Mouse (Mus musculus) MEL (cell line): ENCODE results near the gene Nutm2. TPM values are rescaled to one million over a fixed set of nuclear protein-coding genes. Genes with fewer than 3 reads are reported as not detected.

Experiments used
- DNase-seq: peaks from one replicate; pipeline ENCODE4 v3.0.0; 2011; ENCODE audit warnings: low read depth, low spot score
- H3K27ac ChIP-seq: 2 replicates; pipeline ENCODE4 v1.5.1; 2012; ENCODE audit warnings: low read depth, mild to moderate bottlenecking, control low read depth, low read length, moderate library complexity; ENCODE audit not compliant: control insufficient read depth
- H3K27me3 ChIP-seq, 2 experiments: fragments of 150-350 bp in 1 of 2; sonication (generic) in 1 of 2; 2 replicates each; pipeline ENCODE4 v1.6.1; 2012; ENCODE audit warnings: low read length in 2 of 2, mild to moderate bottlenecking in 2 of 2, improper control_type of control experiment in 1 of 2, moderate library complexity in 1 of 2; ENCODE audit not compliant: insufficient read depth in 2 of 2, control insufficient read depth in 1 of 2
- H3K36me3 ChIP-seq, 2 experiments: 2 replicates each; pipeline ENCODE4 v1.6.1; 2012 to 2014; ENCODE audit warnings: low read length in 2 of 2, improper control_type of control experiment in 1 of 2, inconsistent platforms in 1 of 2, mild to moderate bottlenecking in 1 of 2; ENCODE audit not compliant: insufficient read depth in 2 of 2, control insufficient read depth in 1 of 2
- H3K4me1 ChIP-seq, 2 experiments: fragments of 150-350 bp in 1 of 2; sonication (generic) in 1 of 2; 2 replicates each; pipeline ENCODE4 v1.6.1; 2012; ENCODE audit warnings: low read length in 2 of 2, improper control_type of control experiment in 1 of 2, mild to moderate bottlenecking in 1 of 2; ENCODE audit not compliant: insufficient read depth in 2 of 2, control insufficient read depth in 1 of 2
- H3K4me3 ChIP-seq, 2 experiments: fragments of 150-350 bp in 1 of 2; sonication (generic) in 1 of 2; 2 replicates each; pipeline ENCODE4 v1.5.1; 2012; ENCODE audit warnings: low read depth in 2 of 2, low read length in 2 of 2, mild to moderate bottlenecking in 2 of 2, moderate library complexity in 2 of 2, control low read depth in 1 of 2, improper control_type of control experiment in 1 of 2; ENCODE audit not compliant: control insufficient read depth in 1 of 2, insufficient read depth in 1 of 2
- H3K79me2 ChIP-seq: 2 replicates; pipeline ENCODE4 v1.6.1; 2012; ENCODE audit warnings: mild to moderate bottlenecking, low read length, moderate library complexity; ENCODE audit not compliant: control insufficient read depth, poor library complexity, insufficient read depth
- H3K9ac ChIP-seq: 2 replicates; pipeline ENCODE4 v1.6.1; 2012; ENCODE audit warnings: low read depth, mild to moderate bottlenecking, control low read depth, low read length, moderate library complexity; ENCODE audit not compliant: control insufficient read depth, poor library complexity, severe bottlenecking
- H3K9me3 ChIP-seq: fragments of 150-350 bp; sonication (generic); replicated peaks from 2 replicates; pipeline ENCODE4 v1.6.1; 2012; ENCODE audit warnings: mild to moderate bottlenecking, low read length, improper control_type of control experiment, moderate library complexity; ENCODE audit not compliant: insufficient read depth
- BHLHE40 ChIP-seq: IDR thresholded peaks from 2 replicates; pipeline ENCODE4 v1.6.1; 2012; ENCODE audit warnings: low read depth, mild to moderate bottlenecking, inconsistent platforms, low read length, improper control_type of control experiment, borderline replicate concordance
- CHD1 ChIP-seq: IDR thresholded peaks from 2 replicates; pipeline ENCODE4 v1.6.1; 2012; ENCODE audit warnings: low read depth, mild to moderate bottlenecking, inconsistent platforms, low read length, improper control_type of control experiment
- CHD2 ChIP-seq: IDR thresholded peaks from 2 replicates; pipeline ENCODE4 v1.6.1; 2011; ENCODE audit warnings: low read length, improper control_type of control experiment
- E2F4 ChIP-seq: IDR thresholded peaks from 2 replicates; pipeline ENCODE4 v1.6.1; 2011; ENCODE audit warnings: low read depth, low read length, improper control_type of control experiment, borderline replicate concordance
- ELF1 ChIP-seq: IDR thresholded peaks from 2 replicates; pipeline ENCODE4 v1.6.1; 2014; ENCODE audit warnings: low read depth, mild to moderate bottlenecking, inconsistent platforms, low read length, improper control_type of control experiment, moderate library complexity
- GABPA ChIP-seq: IDR thresholded peaks from 2 replicates; pipeline ENCODE4 v1.6.1; 2012; ENCODE audit warnings: low read depth, mild to moderate bottlenecking, inconsistent platforms, low read length, improper control_type of control experiment, moderate library complexity
- JUND ChIP-seq: IDR thresholded peaks from 2 replicates; pipeline ENCODE4 v1.6.1; 2011; ENCODE audit warnings: low read depth, mild to moderate bottlenecking, improper control_type of control experiment, low read length
- KAT2A ChIP-seq: conservative IDR thresholded peaks from 2 replicates; pipeline ENCODE4 v1.6.1; 2012; ENCODE audit warnings: low read depth, low read length, improper control_type of control experiment, inconsistent platforms
- MAFK ChIP-seq: IDR thresholded peaks from 2 replicates; pipeline ENCODE4 v1.6.1; 2011; ENCODE audit warnings: low read depth, mild to moderate bottlenecking, low read length, improper control_type of control experiment, borderline replicate concordance
- MYC ChIP-seq: IDR thresholded peaks from 2 replicates; pipeline ENCODE4 v1.6.1; 2011; ENCODE audit warnings: low read depth, mild to moderate bottlenecking, low read length, improper control_type of control experiment, moderate library complexity
- RAD21 ChIP-seq: IDR thresholded peaks from 2 replicates; pipeline ENCODE4 v1.6.1; 2011; ENCODE audit warnings: mild to moderate bottlenecking, low read depth, low read length, improper control_type of control experiment
- SIN3A ChIP-seq: IDR thresholded peaks from 2 replicates; pipeline ENCODE4 v1.6.1; 2012; ENCODE audit warnings: low read length, improper control_type of control experiment, inconsistent platforms
- UBTF ChIP-seq: IDR thresholded peaks from 2 replicates; pipeline ENCODE4 v1.6.1; 2012; ENCODE audit warnings: low read depth, mild to moderate bottlenecking, inconsistent platforms, low read length, improper control_type of control experiment, moderate library complexity, borderline replicate concordance; ENCODE audit not compliant: insufficient read depth
- USF1 ChIP-seq: IDR thresholded peaks from 2 replicates; pipeline ENCODE4 v1.6.1; 2014; ENCODE audit warnings: low read depth, mild to moderate bottlenecking, inconsistent platforms, low read length, improper control_type of control experiment, moderate library complexity
- polyA plus RNA-seq, 2 experiments: library from polyadenylated mRNA; stranded (reverse) in 1 of 2; unstranded in 1 of 2; fragments of >175 nt in 1 of 2; fragments of >200 nt in 1 of 2; gene quantifications; 2 replicates each; pipeline versions ENCODE4 v1.2.1 to v1.2.4; 2012; ENCODE audit warnings: low replicate concordance in 2 of 2, low read depth in 1 of 2; ENCODE audit not compliant: insufficient read length in 2 of 2, insufficient read depth in 1 of 2, missing spikeins in 1 of 2
- total RNA-seq: library from RNA; depleted of rRNA; stranded (reverse); fragments of 300-350 nt; gene quantifications from 2 replicates; pipeline ENCODE4 v1.2.3, GENCODE M21; 2012; rRNA removed

Gene Nutm2
- total RNA-seq, result not detected in 2 replicates
- polyA plus RNA-seq, result not detected

GRCm38 (mm10) chr13:50467007-50467406 is at the start of gene Nutm2:
Nutm2 (plus strand) TSS chr13:50467307.
- Histone ChIP-seq H3K4me1 (no peaks in the 10 kb centered on the region), H3K79me2 (no peaks in the 10 kb centered on the region), H3K27ac (no peak within 1 kb of the TSS), H3K9me3 (no peaks in the 10 kb centered on the region)
- TF ChIP-seq CHD2 (no peak), BHLHE40 (no peak), JUND (no peak), E2F4 (no peak), MAFK (no peak), RAD21 (no peak)
- TF ChIP-seq, all 39 proteins: peak for 0
- no peak within 1 kb of the TSS for H3K9ac ChIP-seq
- no peaks in the 10 kb centered on the region for H3K36me3 ChIP-seq
- no peak for DNase-seq
- H3K27me3 ChIP-seq, result no peaks in the 10 kb centered on the region
- no peak within 1 kb of the TSS for H3K4me3 ChIP-seq

- TF ChIP-seq CHD1, result no peak
- no peak for TF ChIP-seq ELF1
- TF ChIP-seq USF1, result no peak
- no peak for TF ChIP-seq MYC
- no peak for TF ChIP-seq SIN3A
- TF ChIP-seq KAT2A, result no peak
- TF ChIP-seq MAFK, result no peak
- no peak for TF ChIP-seq GABPA
- TF ChIP-seq UBTF, result no peak
- no peak within 1 kb of the TSS for H3K4me3 ChIP-seq
- H3K27me3 ChIP-seq, result no peaks in the 10 kb centered on the region
- DNase-seq, result no peak
- no peaks in the 10 kb centered on the region for H3K79me2 ChIP-seq
- H3K27ac ChIP-seq, result no peak within 1 kb of the TSS
- H3K36me3 ChIP-seq, result no peaks in the 10 kb centered on the region
- H3K4me1 ChIP-seq, result no peaks in the 10 kb centered on the region
- no peak within 1 kb of the TSS for H3K9ac ChIP-seq
- H3K9me3 ChIP-seq, result no peaks in the 10 kb centered on the region
Measured at GRCm38 (mm10) chr13:50417389-50418183, 49.5 kb upstream of the Nutm2 start, which contains the start of gene Fbxw17. Fbxw17 (plus strand) TSS chr13:50417864.
